Mouse (Mus musculus): ENCODE data around the gene Pick1.

GRCm38 (mm10) chr15:79251781-79252491, 23.0 kb downstream of the Pick1 start:
- TF ChIP-seq MAFK (IDR thresholded peaks at IDR 0.05; ENCODE audit: insufficient read depth, low read depth, low read length) (no peak), ZC3H11A (IDR thresholded peaks at IDR 0.05; ENCODE audit: borderline replicate concordance, low read depth, low read length) (no peak)

All from ES-E14 (cell line).